Mouse (Mus musculus): ENCODE measurements around the gene Scube1. TPM values are rescaled to one million over a fixed set of nuclear protein-coding genes. Genes with fewer than 3 reads are reported as not detected.

Gene Scube1
- total RNA-seq, 2 experiments from 2014 or later = 4.3 to 5.6 TPM

GRCm38 (mm10) chr15:83571636-83572035 lies 153.2 kb downstream of the Scube1 start:
- intact Hi-C loops (cut with DNase I) = no loop called here
- no peak for DNase-seq

GRCm38 (mm10) chr15:83570641-83571040 lies 154.2 kb downstream of the Scube1 start:
- DNase-seq = no peak
- intact Hi-C loops (cut with DNase I) = no loop called here

- DNase-seq = no peak
- intact Hi-C loops (cut with DNase I) = no loop called here
Measured at GRCm38 (mm10) chr15:83569682-83570081, 155.1 kb downstream of the Scube1 start.

GRCm38 (mm10) chr15:83568544-83568943 lies 156.3 kb downstream of the Scube1 start:
- intact Hi-C loops (cut with DNase I) = no loop called here
- no peak for DNase-seq

DNA sequence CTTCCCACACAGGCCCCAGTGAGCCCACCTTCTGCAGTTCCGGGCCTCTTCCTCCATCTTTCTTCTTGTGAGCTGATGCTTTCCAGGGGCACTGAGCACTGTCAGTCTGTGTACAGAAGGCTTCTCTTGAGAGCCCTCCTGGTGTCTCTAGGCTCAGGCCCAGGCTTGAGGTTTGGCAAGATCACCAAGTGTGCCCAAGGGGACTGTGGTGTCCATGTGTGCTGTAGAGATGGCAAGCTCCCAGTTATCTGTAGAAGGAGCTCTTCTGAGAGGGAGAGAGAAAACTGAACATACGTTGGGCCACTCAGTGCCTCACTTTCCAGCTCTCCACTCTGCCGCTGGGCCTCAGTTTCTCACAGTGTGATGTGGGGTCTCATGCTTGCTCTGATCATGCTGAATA lies 157.1 kb downstream of the Scube1 start:
- DNase-seq = no peak
- intact Hi-C loops (cut with DNase I) = no loop called here

DNA sequence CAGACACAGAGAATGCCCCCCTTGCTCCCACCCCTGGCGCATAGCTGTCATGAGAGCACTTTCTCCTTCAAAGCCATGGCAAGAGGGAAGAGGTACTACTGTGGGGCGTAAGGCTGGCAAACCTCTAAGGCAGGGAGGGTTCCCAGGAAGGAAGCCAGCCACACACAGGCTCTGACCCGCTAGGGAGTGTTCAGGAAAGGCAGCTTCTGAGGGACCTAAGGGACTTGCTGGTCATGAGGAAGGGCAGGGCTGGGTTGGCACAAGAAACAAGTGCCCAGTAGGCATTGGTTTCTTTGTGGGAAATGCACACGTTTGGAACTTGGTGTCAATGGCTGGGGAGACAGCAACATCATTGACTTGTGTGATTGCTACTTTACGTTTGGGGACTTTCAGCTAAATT lies 158.8 kb downstream of the Scube1 start:
- intact Hi-C loops (cut with DNase I) = no loop called here
- DNase-seq = no peak

- peak; percentile 41 to 47 for DNase-seq
- intact Hi-C loops (cut with DNase I) = no loop called here
Measured at GRCm38 (mm10) chr15:83565434-83565833, 159.4 kb downstream of the Scube1 start.

- intact Hi-C loops (cut with DNase I) = loop anchor here (5.0 kb wide), 1 partner anchor 37 kb away; the partner anchor contains the start of gene Bik
- peak; percentile 63 to 73 for DNase-seq
Measured at GRCm38 (mm10) chr15:83563857-83564651, 160.8 kb downstream of the Scube1 start.

GRCm38 (mm10) chr15:83563327-83563856 lies 161.4 kb downstream of the Scube1 start, which contains the start of the genes Tspo and Mcat:
Gene Tspo (plus strand): TSS chr15:83563592.
Gene Mcat (minus strand): TSS chr15:83563787.
- DNase-seq = peak; percentile 67 to 70
- intact Hi-C loops (cut with DNase I) = loop anchor here (5.0 kb wide), 1 partner anchor 36 kb away; the partner anchor contains the start of gene Bik

- intact Hi-C loops (cut with DNase I) = loop anchor here (5.0 kb wide), 1 partner anchor 35 kb away; the partner anchor contains the start of gene Bik
- DNase-seq = peak; percentile 92 to 94
Measured at GRCm38 (mm10) chr15:83562626-83563270, 162.1 kb downstream of the Scube1 start.

DNA sequence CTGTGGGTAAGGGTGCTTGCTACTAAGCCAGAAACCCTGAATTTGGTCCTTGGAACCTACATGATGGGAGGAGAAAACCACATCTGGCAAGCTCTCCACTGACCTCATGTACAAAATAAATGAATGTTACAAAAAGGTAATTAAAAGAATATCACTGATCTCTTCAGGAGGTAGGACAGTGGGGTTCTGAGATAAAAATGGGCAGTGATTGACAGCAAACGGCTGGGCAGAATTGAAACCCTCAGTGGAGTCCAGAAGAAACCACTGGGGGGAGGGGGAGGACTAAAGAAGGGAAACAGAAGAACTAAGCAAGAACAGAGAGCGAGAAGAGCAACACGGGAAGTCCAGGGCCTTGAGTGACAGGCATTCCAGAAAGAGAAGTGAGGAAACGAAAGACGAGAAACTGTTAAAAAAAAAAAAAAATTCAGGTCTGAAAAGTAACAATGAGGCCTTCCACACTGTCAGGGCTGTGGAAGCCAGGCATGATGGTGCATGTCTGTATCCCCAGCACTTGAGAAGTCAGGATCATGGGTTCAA lies 163.8 kb downstream of the Scube1 start:
- no peak for DNase-seq
- intact Hi-C loops (cut with DNase I) = loop anchor here (5.0 kb wide), 1 partner anchor 34 kb away; the partner anchor contains the start of gene Bik

- DNase-seq = peak; percentile 91 to 93
- intact Hi-C loops (cut with DNase I) = no loop called here
Measured at GRCm38 (mm10) chr15:83555161-83555974, 169.5 kb downstream of the Scube1 start.

Other genes with a start within 250 kb of the Scube1 start
- gene Ttll1, start 214.1 kb downstream of the Scube1 start, total RNA-seq (2021) = 10 to 100 TPM; 36.9 to 37.0 TPM
- 10 to 100 TPM; 19.4 to 19.7 TPM for gene Bik, start 198.2 kb downstream of the Scube1 start, total RNA-seq (2021)
- 10 to 100 TPM; 81.5 to 89.5 TPM for gene Tspo, start 161.4 kb downstream of the Scube1 start, total RNA-seq (2021)
- 10 to 100 TPM; 31.9 to 34.1 TPM for gene Mcat, start 161.2 kb downstream of the Scube1 start, total RNA-seq (2021)
- 1 to 10 TPM; 6.4 to 9.0 TPM for gene Ttll12, start 129.9 kb downstream of the Scube1 start, total RNA-seq (2021)
- gene Mpped1, start 54.4 kb upstream of the Scube1 start, total RNA-seq (2021) = under 1 TPM in 1 of 2 experiments, not detected in 1; 0.14 TPM